Mouse (Mus musculus) liver, embryonic 12.5 days (tissue): Measurements from ENCODE around the gene Glipr2. TPM values are rescaled to one million over a fixed set of nuclear protein-coding genes. Genes with fewer than 3 reads are reported as not detected.

Experiments used
- ATAC-seq: fragments of 200-750 bp; cut with Nextera tagmentation; 2 replicates; pipeline ENCODE4 v1.8.0; 2017; ENCODE audit warnings: moderate number of reproducible peaks, mild to moderate bottlenecking, moderate library complexity
- H3K27ac ChIP-seq: fragments of 300-500 bp; sonication (generic); 2 replicates; pipeline ENCODE4 v1.5.1; 2016; ENCODE audit warnings: mild to moderate bottlenecking
- H3K27me3 ChIP-seq: fragments of 300-500 bp; sonication (generic); replicated peaks from 2 replicates; pipeline ENCODE4 v1.6.1; 2016; ENCODE audit warnings: mild to moderate bottlenecking, moderate library complexity
- H3K36me3 ChIP-seq: fragments of 300-500 bp; sonication (generic); 2 replicates; pipeline ENCODE4 v1.6.1; 2016; ENCODE audit warnings: mild to moderate bottlenecking, moderate library complexity
- H3K4me1 ChIP-seq: fragments of 300-500 bp; sonication (generic); 2 replicates; pipeline ENCODE4 v1.6.1; 2016
- H3K4me2 ChIP-seq: fragments of 300-500 bp; sonication (generic); 2 replicates; pipeline ENCODE4 v1.6.1; 2016; ENCODE audit warnings: mild to moderate bottlenecking, moderate library complexity
- H3K4me3 ChIP-seq: fragments of 300-500 bp; sonication (generic); 2 replicates; pipeline ENCODE4 v1.5.1; 2016; ENCODE audit warnings: mild to moderate bottlenecking, moderate library complexity
- H3K9ac ChIP-seq: fragments of 300-500 bp; sonication (generic); 2 replicates; pipeline ENCODE4 v1.6.1; 2016; ENCODE audit warnings: mild to moderate bottlenecking, moderate library complexity
- H3K9me3 ChIP-seq: fragments of 300-500 bp; sonication (generic); replicated peaks from 2 replicates; pipeline ENCODE4 v1.6.1; 2016; ENCODE audit warnings: mild to moderate bottlenecking, moderate library complexity
- WGBS: fragments of 180-500 bp; shearing (Covaris S2); methylation state at CpG from one replicate; pipeline ENCODE4 v1.1.7; 2016; ENCODE audit not compliant: insufficient replicate concordance; 5-methylcytosine and 5-hydroxymethylcytosine counted together
- polyA plus RNA-seq: library from polyadenylated mRNA; unstranded; fragments of >200 nt; fragmentation: Nextera tagmentation; extraction: Ambion mirVana; gene quantifications from 2 replicates; pipeline ENCODE4 v1.2.1, GENCODE M21; 2016

The Glipr2 gene
- polyA plus RNA-seq, 1 experiment from 2014 or later, result 46.6 TPM

DNA sequence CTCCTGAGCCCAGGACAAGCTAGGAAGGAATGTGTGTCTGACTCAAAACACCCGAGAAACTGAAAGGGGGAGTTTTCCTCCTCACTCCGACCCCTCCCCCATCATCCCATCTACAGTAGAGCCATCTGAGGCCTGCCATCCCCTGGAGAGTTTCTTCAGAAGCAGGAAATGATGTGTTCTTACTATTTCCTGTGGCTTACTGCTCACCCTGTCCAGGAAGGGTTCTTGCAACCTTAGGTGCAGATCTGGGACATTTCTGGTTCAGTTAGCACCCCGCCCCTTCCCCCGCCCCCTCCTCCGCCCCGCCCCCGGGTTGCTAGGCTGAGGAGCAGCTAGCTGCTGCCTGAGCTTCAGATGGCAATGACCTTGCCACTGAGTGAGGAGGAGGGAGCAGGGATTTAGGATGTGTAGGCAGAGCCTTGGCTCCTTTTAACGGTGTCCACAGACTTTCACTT is 15.0 kb downstream of the Glipr2 start:
- Histone ChIP-seq H3K4me1 (peaks cover 82% of the 10 kb centered on the region), H3K9ac (peak overlapping the region; percentile 22; the same call in 1 of the 2 replicates)

DNA sequence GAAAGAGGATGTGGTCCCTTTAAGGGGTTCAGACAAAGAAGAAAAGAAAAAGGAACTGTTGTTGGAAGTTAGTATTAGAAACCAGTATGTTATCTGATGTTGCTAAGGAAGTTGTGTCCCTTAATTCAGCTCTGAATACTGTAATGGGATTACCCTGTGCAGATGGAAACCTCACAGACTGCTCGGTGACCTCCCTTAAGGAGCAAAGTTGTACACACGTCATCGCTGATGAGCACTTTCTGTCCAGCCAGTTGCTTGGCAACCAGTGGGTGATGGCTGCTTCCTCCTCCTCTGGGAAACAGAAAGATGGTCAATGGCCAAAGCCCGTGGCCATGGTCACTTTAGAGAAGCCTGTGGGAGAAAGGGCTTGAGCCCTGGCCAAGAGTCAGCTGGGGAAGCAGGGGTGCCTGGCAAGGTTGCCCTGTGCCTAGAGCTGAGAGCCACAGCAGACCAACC is 16.4 kb downstream of the Glipr2 start:
- H3K4me3 ChIP-seq, result no peak overlapping the region
- peaks cover 47% of the 10 kb centered on the region for H3K36me3 ChIP-seq
- H3K9ac ChIP-seq, result no peak overlapping the region
- WGBS, result 31% methylated on average over 4 of the region's 4 CpGs
- peaks cover 74% of the 10 kb centered on the region for H3K4me1 ChIP-seq
- H3K4me2 ChIP-seq, result no peak overlapping the region
- ATAC-seq, result no peak
- no peaks in the 10 kb centered on the region for H3K9me3 ChIP-seq
- no peaks in the 10 kb centered on the region for H3K27me3 ChIP-seq
- H3K27ac ChIP-seq, result peak overlapping the region; percentile 64

More for the DNA sequence above, 15.0 kb downstream of the Glipr2 start:
- peak overlapping the region; percentile 50 for H3K4me2 ChIP-seq
- 5% methylated on average over 8 of the region's 8 CpGs for WGBS
- H3K36me3 ChIP-seq, result peaks cover 36% of the 10 kb centered on the region
- peak overlapping the region; percentile 9; the same call in 1 of the 2 replicates for H3K4me3 ChIP-seq
- peak; percentile 49 for ATAC-seq
- H3K27ac ChIP-seq, result peak overlapping the region; percentile 79
- H3K9me3 ChIP-seq, result no peaks in the 10 kb centered on the region
- H3K27me3 ChIP-seq, result no peaks in the 10 kb centered on the region

DNA sequence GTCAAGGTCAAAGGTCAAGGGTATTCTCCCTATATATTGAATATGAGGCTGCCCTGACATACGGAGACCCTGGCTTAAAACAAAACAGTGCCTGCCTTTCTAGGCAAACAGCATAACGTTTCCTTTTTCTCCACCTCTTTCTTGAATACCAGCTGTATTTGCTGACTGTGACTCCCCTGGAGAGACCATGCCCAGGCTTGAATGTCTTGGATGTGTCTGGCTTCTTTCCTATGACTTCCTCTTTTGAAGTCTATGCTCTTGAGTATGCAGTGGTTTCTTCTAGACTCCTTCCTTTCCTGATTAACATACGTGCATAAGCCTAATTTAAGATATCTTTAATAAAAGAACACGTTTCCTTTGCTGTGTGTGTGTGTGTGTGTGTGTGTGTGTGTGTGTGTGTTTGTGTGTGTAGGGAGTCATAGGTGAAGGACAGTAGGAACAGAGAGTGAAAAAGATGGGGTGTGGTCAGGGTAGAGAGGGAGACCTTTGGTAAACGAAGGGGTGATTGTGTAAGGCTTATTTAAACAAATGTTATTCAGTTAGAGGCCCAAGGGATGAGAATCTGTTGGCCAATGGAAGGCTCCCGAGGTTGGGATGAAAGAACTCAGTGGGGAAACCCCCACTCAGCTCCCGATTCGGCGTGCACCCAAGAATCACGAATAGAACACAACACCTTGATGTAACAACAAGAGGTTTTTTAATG is 17.9 kb downstream of the Glipr2 start:
- no peaks in the 10 kb centered on the region for H3K9me3 ChIP-seq
- H3K9ac ChIP-seq, result no peak overlapping the region
- H3K36me3 ChIP-seq, result peaks cover 48% of the 10 kb centered on the region
- WGBS, result 57% methylated on average over 10 of the region's 10 CpGs
- H3K4me3 ChIP-seq, result no peak overlapping the region
- peak overlapping the region; percentile 64; the same call in 1 of the 2 replicates for H3K27ac ChIP-seq
- H3K4me2 ChIP-seq, result no peak overlapping the region
- no peaks in the 10 kb centered on the region for H3K27me3 ChIP-seq
- ATAC-seq, result peak; percentile 28; the same call in 1 of the 2 replicates
- H3K4me1 ChIP-seq, result peaks cover 66% of the 10 kb centered on the region

DNA sequence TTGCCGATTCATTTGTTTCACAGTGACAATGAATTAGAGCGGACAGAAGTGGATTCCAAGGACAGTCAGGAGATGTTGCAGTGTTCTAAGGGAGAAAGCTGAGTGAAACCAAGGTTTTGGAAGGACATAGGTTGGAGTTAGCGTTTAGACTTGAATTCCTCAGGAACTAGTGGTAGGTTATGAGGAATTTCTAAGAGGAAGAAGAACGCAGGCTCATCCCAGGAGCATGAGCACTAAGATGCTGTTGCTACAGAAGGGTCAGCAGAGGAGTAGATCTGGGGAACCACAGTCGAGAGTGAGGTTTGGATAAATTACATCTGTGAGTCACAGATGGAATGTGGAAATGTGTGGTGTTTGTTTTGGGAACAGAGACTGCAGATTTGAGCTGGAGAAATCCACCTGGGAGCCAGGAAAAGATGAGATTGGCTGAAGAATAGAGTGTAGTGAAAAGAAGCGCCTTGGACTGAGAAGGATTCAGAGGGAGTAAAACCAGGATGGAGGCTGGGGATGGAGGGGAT is 19.1 kb downstream of the Glipr2 start:
- H3K4me2 ChIP-seq, result no peak overlapping the region
- H3K36me3 ChIP-seq, result peaks cover 38% of the 10 kb centered on the region
- no peaks in the 10 kb centered on the region for H3K9me3 ChIP-seq
- no peaks in the 10 kb centered on the region for H3K27me3 ChIP-seq
- H3K4me1 ChIP-seq, result peaks cover 58% of the 10 kb centered on the region
- ATAC-seq, result no peak
- no peak overlapping the region for H3K4me3 ChIP-seq
- no peak overlapping the region for H3K9ac ChIP-seq
- 82% methylated on average over 6 of the region's 6 CpGs for WGBS
- H3K27ac ChIP-seq, result peak overlapping the region; percentile 26; the same call in 1 of the 2 replicates

DNA sequence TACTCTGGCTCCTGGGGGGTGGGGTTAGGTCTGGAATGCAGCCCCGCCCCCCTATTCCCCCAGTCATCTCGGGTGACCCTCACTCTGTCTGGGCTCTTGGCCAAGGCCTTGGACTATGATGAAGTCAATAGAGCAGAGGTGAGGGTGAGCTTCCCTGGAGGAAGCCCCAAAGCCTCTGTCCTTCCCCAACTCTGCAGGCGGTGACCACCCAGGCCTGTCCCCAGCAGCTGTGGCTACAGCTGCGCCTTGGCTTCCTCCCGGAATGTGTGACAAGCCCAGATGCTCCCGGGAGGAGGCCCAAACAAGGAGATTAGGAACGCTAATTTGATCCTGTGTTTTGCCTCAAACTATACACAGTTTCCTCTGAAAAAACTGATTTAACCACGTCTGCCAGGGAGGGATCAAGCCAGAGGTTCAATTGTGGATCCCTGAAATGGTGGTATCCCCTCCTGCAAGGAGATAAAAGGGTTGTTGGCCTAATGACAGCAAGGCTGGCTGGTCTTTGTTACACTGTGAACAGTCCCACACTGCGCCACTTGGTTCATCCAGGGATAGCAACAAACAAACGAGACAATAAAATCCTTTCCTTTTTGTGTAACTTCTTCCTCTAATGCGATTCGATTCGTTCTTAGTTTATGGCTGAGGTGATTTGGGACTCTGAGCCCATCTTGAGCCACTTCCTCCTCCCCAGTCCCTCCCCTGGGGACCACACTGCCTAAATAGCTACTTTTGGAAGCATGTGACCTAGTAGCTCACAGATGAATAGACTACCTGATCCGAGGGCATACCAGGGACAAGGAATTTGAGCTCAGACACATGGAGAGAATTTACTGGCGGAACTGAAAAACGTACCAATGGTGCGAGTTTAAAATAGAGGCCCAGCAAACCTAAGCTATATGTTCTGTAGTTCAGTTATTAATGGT is 21.6 kb downstream of the Glipr2 start:
- WGBS, result 60% methylated on average over 17 of the region's 17 CpGs
- Histone ChIP-seq H3K9me3 (no peaks in the 10 kb centered on the region), H3K4me2 (no peak overlapping the region), H3K36me3 (peaks cover 34% of the 10 kb centered on the region), H3K9ac (no peak overlapping the region), H3K4me1 (peaks cover 48% of the 10 kb centered on the region), H3K27me3 (0 out of 2 replicates have a peak, but pooled peaks cover 5% of the 10 kb centered on the region), H3K27ac (peak overlapping the region; percentile 53), H3K4me3 (no peak overlapping the region)
- ATAC-seq, result no peak

DNA sequence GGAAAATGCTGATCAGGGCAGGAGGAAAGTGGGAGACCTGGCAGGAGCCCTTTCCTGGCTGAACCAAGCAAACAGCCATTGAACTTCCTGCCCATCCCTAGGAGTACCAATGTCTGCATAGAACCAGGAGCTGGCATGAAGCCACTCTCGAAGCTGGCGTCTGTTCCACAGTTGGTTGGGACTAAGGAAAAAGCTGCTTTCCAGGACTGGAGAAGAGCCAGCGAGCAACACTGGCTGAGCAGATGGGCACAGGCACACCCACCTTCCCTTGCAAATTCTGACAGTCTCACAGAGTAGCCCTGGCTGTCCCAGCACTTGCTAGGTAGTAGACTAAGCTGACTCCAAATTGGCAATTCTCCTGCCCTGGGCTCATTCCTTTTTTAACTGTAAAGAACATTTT is 22.5 kb downstream of the Glipr2 start:
- Histone ChIP-seq H3K9ac (no peak overlapping the region), H3K36me3 (peaks cover 28% of the 10 kb centered on the region), H3K4me1 (peaks cover 39% of the 10 kb centered on the region), H3K27me3 (peaks cover 5% of the 10 kb centered on the region; the same call in 1 of the 2 replicates), H3K4me2 (no peak overlapping the region), H3K27ac (no peak overlapping the region; the same call in 1 of the 2 replicates), H3K9me3 (no peaks in the 10 kb centered on the region), H3K4me3 (no peak overlapping the region)
- ATAC-seq, result no peak
- 78% methylated on average over 3 of the region's 3 CpGs for WGBS

DNA sequence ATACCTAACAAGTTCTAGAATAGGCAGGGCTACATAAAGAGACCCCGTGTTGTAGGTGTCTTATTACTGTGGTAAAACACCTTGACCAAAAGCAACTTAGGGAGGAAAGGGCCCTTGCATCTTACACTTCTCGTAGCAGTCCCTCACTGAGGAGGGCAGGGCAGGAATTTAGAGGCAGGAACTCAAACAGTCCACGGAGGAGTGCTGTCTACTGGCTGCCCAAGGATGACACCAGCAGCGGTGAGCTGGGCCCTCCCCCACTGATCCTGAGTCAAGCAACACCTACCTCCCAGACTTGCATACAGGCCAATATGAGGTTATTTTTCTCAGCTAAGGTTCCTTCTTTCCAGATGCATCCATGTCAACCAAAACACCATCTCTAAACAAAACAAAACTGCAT is 23.0 kb downstream of the Glipr2 start:
- 73% methylated on average over 4 of the region's 4 CpGs for WGBS
- Histone ChIP-seq H3K9me3 (no peaks in the 10 kb centered on the region), H3K36me3 (peaks cover 27% of the 10 kb centered on the region), H3K4me2 (no peak overlapping the region), H3K27me3 (peaks cover 5% of the 10 kb centered on the region; the same call in 1 of the 2 replicates), H3K4me1 (peaks cover 34% of the 10 kb centered on the region), H3K9ac (no peak overlapping the region), H3K27ac (no peak overlapping the region; the same call in 1 of the 2 replicates), H3K4me3 (no peak overlapping the region)
- no peak for ATAC-seq

DNA sequence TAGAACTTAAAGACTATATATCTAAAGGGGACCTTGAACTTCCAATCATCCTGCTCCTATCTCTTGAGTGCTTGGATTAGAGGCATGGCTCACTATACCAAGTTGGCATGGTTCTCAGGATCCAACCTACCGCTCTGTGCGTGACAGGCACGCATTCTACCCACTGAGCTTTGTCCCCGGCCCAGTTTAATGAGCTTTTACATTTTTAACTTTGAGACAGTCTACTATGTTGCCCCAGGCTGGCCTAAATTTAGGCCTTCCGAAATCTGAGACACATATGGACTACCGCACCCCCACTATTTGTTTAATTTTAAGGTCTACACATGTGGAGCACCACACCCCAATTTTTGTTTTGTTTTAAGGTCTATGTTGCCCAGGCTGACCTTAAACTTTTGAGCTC is 23.6 kb downstream of the Glipr2 start:
- H3K27ac ChIP-seq, result no peak overlapping the region
- 90% methylated on average over 6 of the region's 6 CpGs for WGBS
- no peak overlapping the region for H3K4me3 ChIP-seq
- ATAC-seq, result no peak
- H3K4me1 ChIP-seq, result peaks cover 32% of the 10 kb centered on the region
- H3K9ac ChIP-seq, result no peak overlapping the region
- H3K9me3 ChIP-seq, result no peaks in the 10 kb centered on the region
- peaks cover 26% of the 10 kb centered on the region for H3K36me3 ChIP-seq
- H3K27me3 ChIP-seq, result peaks cover 8% of the 10 kb centered on the region; the same call in 1 of the 2 replicates
- no peak overlapping the region for H3K4me2 ChIP-seq

DNA sequence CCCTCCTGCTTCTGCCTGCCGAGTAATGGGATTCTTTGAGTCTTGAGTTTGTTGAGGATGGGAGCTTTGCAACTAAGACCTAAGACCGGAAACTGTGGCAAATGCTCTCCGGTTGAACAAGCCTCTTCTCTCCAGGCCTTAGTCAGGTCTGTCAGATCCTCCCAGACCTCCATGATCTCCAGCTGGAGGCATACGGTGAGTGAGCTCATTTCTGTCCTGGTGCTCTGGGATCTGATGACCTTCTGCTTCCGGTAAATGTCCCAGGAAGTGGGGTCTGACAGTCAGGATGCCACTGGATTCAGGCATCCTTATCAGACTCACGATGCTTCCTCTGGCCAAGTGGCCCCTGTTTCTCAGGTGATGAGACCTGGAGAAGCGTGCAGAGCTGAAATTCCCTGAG is 24.1 kb downstream of the Glipr2 start:
- Histone ChIP-seq H3K27me3 (peaks cover 11% of the 10 kb centered on the region; the same call in 1 of the 2 replicates), H3K4me3 (no peak overlapping the region), H3K4me1 (peaks cover 28% of the 10 kb centered on the region), H3K36me3 (peaks cover 22% of the 10 kb centered on the region), H3K4me2 (no peak overlapping the region), H3K27ac (no peak overlapping the region), H3K9me3 (no peaks in the 10 kb centered on the region), H3K9ac (no peak overlapping the region)
- WGBS, result 55% methylated on average over 7 of the region's 7 CpGs
- ATAC-seq, result no peak

DNA sequence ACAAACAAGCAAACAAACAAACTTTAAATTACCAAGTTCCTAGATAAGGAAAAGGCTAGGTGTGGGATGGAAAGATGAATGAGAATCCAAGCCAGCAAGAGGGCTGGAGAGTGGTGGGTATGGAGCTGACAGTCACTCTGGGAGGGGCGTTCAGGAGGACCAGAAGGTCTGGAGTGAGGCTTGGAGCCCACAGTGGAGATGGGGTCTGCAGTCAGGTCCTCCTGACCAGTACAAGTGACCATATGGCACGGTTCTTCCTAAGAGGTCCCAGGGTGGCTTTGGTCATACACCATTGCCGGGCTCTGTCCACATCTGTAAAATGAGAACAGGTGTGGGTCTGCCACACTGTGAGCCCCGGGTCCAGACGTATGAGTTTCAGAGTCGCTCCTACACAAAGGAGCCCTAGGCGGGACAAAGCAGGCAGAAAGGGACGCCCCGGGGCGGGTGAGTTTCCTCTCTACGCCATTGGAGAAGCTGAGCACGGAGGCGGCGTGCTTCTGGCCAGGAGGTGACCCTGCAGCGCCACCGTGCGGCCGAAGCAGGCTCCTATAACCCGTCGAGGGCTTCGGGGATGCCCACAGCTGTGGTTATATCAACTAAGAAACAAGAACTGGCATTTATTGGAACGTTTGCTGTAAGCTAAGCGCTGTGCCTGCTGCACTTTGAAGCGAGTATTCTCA is 25.0 kb downstream of the Glipr2 start:
- WGBS, result 3% methylated on average over 24 of the region's 24 CpGs

DNA sequence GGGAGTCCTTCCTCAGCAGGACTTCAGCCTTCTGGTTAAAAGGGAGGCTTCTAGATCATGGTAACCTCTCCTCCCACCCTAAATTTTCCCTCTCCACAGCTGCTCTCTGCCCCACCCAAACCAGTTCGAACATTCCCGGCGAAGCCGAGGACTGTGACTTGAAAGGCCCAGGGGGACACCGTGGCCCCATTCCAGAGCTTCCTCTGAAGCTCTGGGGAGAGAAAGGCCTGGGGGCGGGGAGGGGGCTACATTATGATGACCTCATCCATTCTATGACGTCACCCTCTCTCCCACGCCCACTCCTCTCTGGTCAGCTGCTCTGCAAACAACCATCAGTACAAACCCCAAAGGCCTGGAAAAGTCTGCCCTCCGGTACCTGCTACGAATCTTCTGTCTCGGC is 26.0 kb downstream of the Glipr2 start, which contains the start of gene Ccin:
TSS of gene Ccin (plus strand) at position 303 of the 400 bp plus-strand sequence.
- peak within 1 kb of the TSS; percentile 73 for H3K4me2 ChIP-seq

More for the DNA sequence above, 25.0 kb downstream of the Glipr2 start:
- H3K9ac ChIP-seq, result peak overlapping the region; percentile 69
- H3K9me3 ChIP-seq, result no peaks in the 10 kb centered on the region
- H3K4me2 ChIP-seq, result peak overlapping the region; percentile 73
- H3K4me1 ChIP-seq, result peaks cover 27% of the 10 kb centered on the region
- peaks cover 18% of the 10 kb centered on the region for H3K36me3 ChIP-seq
- H3K4me3 ChIP-seq, result peak overlapping the region; percentile 48
- ATAC-seq, result peak; percentile 90
- peaks cover 13% of the 10 kb centered on the region; the same call in 1 of the 2 replicates for H3K27me3 ChIP-seq
- peak overlapping the region; percentile 59 for H3K27ac ChIP-seq

More for the DNA sequence above, 26.0 kb downstream of the Glipr2 start, which contains the start of gene Ccin:
- no peak for ATAC-seq
- Histone ChIP-seq H3K27ac (peak within 1 kb of the TSS; percentile 59), H3K36me3 (peaks cover 8% of the 10 kb centered on the region; the same call in 1 of the 2 replicates), H3K27me3 (peaks cover 13% of the 10 kb centered on the region; the same call in 1 of the 2 replicates), H3K4me3 (peak within 1 kb of the TSS; percentile 48), H3K9me3 (no peaks in the 10 kb centered on the region), H3K9ac (peak within 1 kb of the TSS; percentile 69), H3K4me1 (peaks cover 24% of the 10 kb centered on the region)
- WGBS, result 77% methylated on average over 11 of the region's 11 CpGs
